Mouse (Mus musculus): ENCODE results near the gene Ccdc157.

The Ccdc157 gene

GRCm38 (mm10) chr11:4103522-4103921 lies 56.6 kb downstream of the Ccdc157 start:
- no peak for DNase-seq (ENCODE audit: low spot score in 2 of 2)

- no peak for DNase-seq (ENCODE audit: low spot score in 2 of 2)
Measured at GRCm38 (mm10) chr11:4101851-4102250, 58.2 kb downstream of the Ccdc157 start.

GRCm38 (mm10) chr11:4099447-4099846 lies 60.6 kb downstream of the Ccdc157 start:
- no peak for DNase-seq (ENCODE audit: low spot score in 2 of 2)

- no peak for DNase-seq (ENCODE audit: low spot score in 2 of 2)
Measured at GRCm38 (mm10) chr11:4098816-4099215, 61.3 kb downstream of the Ccdc157 start.

GRCm38 (mm10) chr11:4098120-4098519 lies 62.0 kb downstream of the Ccdc157 start:
- DNase-seq (ENCODE audit: low spot score in 2 of 2), result no peak

GRCm38 (mm10) chr11:4097091-4097621 lies 62.9 kb downstream of the Ccdc157 start:
- DNase-seq (ENCODE audit: low spot score in 2 of 2), result peak in 1 of 2 experiments; percentile 23

GRCm38 (mm10) chr11:4096054-4096984 lies 63.8 kb downstream of the Ccdc157 start:
- peak; percentile 94 to 96 for DNase-seq (ENCODE audit: low spot score in 2 of 2)

- peak in 1 of 2 experiments; percentile 42 for DNase-seq (ENCODE audit: low spot score in 2 of 2)
Measured at GRCm38 (mm10) chr11:4095171-4096053, 64.7 kb downstream of the Ccdc157 start, which contains the start of gene Mtfp1. Mtfp1 (minus strand) TSS chr11:4095445.

GRCm38 (mm10) chr11:4094378-4095170 lies 65.5 kb downstream of the Ccdc157 start:
- peak in 1 of 2 experiments; percentile 58 for DNase-seq (ENCODE audit: low spot score in 2 of 2)

GRCm38 (mm10) chr11:4093459-4094377 lies 66.4 kb downstream of the Ccdc157 start:
- DNase-seq (ENCODE audit: low spot score in 2 of 2), result no peak
